Mouse (Mus musculus): ENCODE results near the gene Mansc4. TPM values are rescaled to one million over a fixed set of nuclear protein-coding genes. Genes with fewer than 3 reads are reported as not detected.
A peak's percentile ranks its signal among the peaks of the same experiment; 100 is the strongest.

The Mansc4 gene
- polyA plus RNA-seq, 1 experiment from 2014 or later = 0.88 TPM

GRCm38 (mm10) chr6:147064944-147065261, 21.9 kb downstream of the Mansc4 start:
- ATAC-seq (ENCODE audit: low FRiP score) = no peak
- Histone ChIP-seq H3K4me1 (no peaks in the 10 kb centered on the region), H3K27ac (no peak overlapping the region), H3K36me3 (peaks cover 55% of the 10 kb centered on the region), H3K9ac (no peak overlapping the region), H3K27me3 (no peaks in the 10 kb centered on the region), H3K4me3 (no peak overlapping the region), H3K4me2 (replicated peaks) (no peak overlapping the region), H3K9me3 (replicated peaks) (no peaks in the 10 kb centered on the region)
- 91% methylated on average over 6 of the region's 6 CpGs for WGBS

- 93% methylated on average over 10 of the region's 10 CpGs for WGBS
- Histone ChIP-seq H3K4me1 (no peaks in the 10 kb centered on the region), H3K36me3 (peaks cover 55% of the 10 kb centered on the region), H3K27me3 (no peaks in the 10 kb centered on the region), H3K4me2 (replicated peaks) (no peak overlapping the region), H3K9ac (no peak overlapping the region), H3K9me3 (replicated peaks) (no peaks in the 10 kb centered on the region), H3K4me3 (no peak overlapping the region), H3K27ac (no peak overlapping the region)
- ATAC-seq (ENCODE audit: low FRiP score) = no peak
Observed at GRCm38 (mm10) chr6:147064226-147064943, 22.4 kb downstream of the Mansc4 start.

- Histone ChIP-seq H3K4me2 (replicated peaks) (no peak overlapping the region), H3K36me3 (peaks cover 59% of the 10 kb centered on the region), H3K27me3 (no peaks in the 10 kb centered on the region), H3K9me3 (replicated peaks) (no peaks in the 10 kb centered on the region), H3K4me3 (no peak overlapping the region), H3K9ac (no peak overlapping the region), H3K27ac (no peak overlapping the region), H3K4me1 (no peaks in the 10 kb centered on the region)
- WGBS = 85% methylated on average over 7 of the region's 7 CpGs
- ATAC-seq (ENCODE audit: low FRiP score) = no peak
Observed at GRCm38 (mm10) chr6:147062694-147063093, 24.1 kb downstream of the Mansc4 start.

GRCm38 (mm10) chr6:147062034-147062433, 24.8 kb downstream of the Mansc4 start:
- Histone ChIP-seq H3K4me1 (no peaks in the 10 kb centered on the region), H3K27me3 (no peaks in the 10 kb centered on the region), H3K36me3 (peaks cover 56% of the 10 kb centered on the region), H3K9ac (no peak overlapping the region), H3K27ac (no peak overlapping the region), H3K4me2 (replicated peaks) (no peak overlapping the region), H3K4me3 (no peak overlapping the region), H3K9me3 (replicated peaks) (no peaks in the 10 kb centered on the region)
- ATAC-seq (ENCODE audit: low FRiP score) = no peak
- WGBS = 71% methylated on average over 7 of the region's 7 CpGs

DNA sequence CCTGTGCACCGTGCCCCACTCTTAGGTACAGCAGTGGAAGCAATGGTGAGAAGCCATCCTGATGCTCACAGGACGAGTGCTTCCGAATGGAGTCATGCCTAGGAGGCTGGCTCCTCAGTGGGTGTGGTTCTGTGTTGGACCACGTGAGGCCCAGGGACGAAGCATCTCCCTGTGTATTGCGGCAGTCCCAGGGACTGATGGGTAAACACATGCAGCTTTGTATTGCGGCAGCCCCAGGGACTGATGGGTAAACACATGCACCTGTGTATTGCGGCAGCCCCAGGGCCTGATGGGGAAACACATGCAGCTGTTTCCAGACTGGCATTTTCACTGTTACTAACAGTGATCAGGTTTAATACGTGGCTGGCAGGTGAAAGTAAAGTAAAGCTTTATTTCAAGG, 25.2 kb downstream of the Mansc4 start:
- WGBS = 86% methylated on average over 9 of the region's 9 CpGs
- Histone ChIP-seq H3K4me2 (replicated peaks) (no peak overlapping the region), H3K4me1 (no peaks in the 10 kb centered on the region), H3K9ac (no peak overlapping the region), H3K36me3 (peaks cover 55% of the 10 kb centered on the region), H3K27me3 (no peaks in the 10 kb centered on the region), H3K9me3 (replicated peaks) (no peaks in the 10 kb centered on the region), H3K27ac (no peak overlapping the region), H3K4me3 (no peak overlapping the region)
- 0 out of 2 replicates have a peak, but pooled peaks have one; percentile 13 for ATAC-seq (ENCODE audit: low FRiP score)

GRCm38 (mm10) chr6:147059326-147059725, 27.5 kb downstream of the Mansc4 start:
- peaks cover 54% of the 10 kb centered on the region for H3K36me3 ChIP-seq
- no peaks in the 10 kb centered on the region for H3K4me1 ChIP-seq
- H3K27ac ChIP-seq = no peak overlapping the region
- no peaks in the 10 kb centered on the region for H3K27me3 ChIP-seq
- H3K4me2 ChIP-seq (replicated peaks) = no peak overlapping the region
- WGBS = 65% methylated on average over 7 of the region's 7 CpGs
- H3K9me3 ChIP-seq (replicated peaks) = no peaks in the 10 kb centered on the region
- no peak overlapping the region for H3K9ac ChIP-seq
- H3K4me3 ChIP-seq = no peak overlapping the region
- no peak for ATAC-seq (ENCODE audit: low FRiP score)

- H3K36me3 ChIP-seq = peaks cover 59% of the 10 kb centered on the region
- no peak for ATAC-seq (ENCODE audit: low FRiP score)
- H3K4me1 ChIP-seq = no peaks in the 10 kb centered on the region
- no peaks in the 10 kb centered on the region for H3K9me3 ChIP-seq (replicated peaks)
- no peak overlapping the region for H3K27ac ChIP-seq
- H3K4me3 ChIP-seq = no peak overlapping the region
- H3K27me3 ChIP-seq = no peaks in the 10 kb centered on the region
- 93% methylated on average over 10 of the region's 10 CpGs for WGBS
- H3K9ac ChIP-seq = no peak overlapping the region
- H3K4me2 ChIP-seq (replicated peaks) = no peak overlapping the region
Observed at GRCm38 (mm10) chr6:147055374-147055977, 31.4 kb downstream of the Mansc4 start.

DNA sequence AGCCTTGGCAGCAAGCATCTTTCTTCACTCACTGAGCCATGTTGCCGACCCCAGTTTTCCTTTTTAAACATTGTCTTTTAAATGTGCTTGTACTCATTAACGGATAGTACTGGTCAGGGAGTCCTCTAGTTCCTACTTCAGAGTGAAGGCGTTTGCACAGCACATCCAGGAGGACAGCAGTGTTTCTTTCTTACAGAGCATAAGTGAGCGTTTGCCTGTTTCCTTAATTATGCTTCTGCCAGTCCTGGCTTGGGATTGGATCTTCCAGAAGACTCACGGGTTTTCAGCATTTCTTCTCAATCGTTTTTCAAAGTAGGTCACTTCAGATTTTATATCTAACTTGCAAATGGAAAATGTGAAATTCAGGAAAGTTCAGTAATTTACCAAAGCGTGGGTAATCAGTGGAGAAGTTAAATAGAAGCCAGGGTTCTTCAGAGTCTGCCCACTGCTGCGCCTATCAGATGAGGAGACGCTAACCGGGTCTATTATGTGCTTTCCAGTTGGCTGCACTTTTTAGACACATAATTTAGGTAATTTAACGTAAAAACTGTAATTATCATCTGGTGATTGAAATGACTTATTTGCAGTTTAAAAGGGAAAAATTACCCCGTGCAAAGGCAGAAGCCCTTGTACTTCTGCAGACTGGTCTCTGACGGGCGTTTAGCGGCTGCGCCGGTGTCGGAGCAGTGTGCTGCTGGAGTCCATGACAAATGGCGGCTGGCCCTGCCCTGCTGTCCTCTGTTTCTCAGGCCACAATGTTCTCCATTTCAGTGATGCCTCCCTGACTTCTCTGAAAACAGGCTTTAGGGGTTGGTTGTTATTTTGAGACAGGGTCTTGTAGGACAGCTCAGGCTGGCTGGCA, 32.8 kb downstream of the Mansc4 start:
- no peak overlapping the region for H3K4me2 ChIP-seq (replicated peaks)
- H3K4me1 ChIP-seq = no peaks in the 10 kb centered on the region
- no peak for ATAC-seq (ENCODE audit: low FRiP score)
- H3K4me3 ChIP-seq = no peak overlapping the region
- H3K36me3 ChIP-seq = peaks cover 69% of the 10 kb centered on the region
- no peaks in the 10 kb centered on the region for H3K27me3 ChIP-seq
- 84% methylated on average over 19 of the region's 19 CpGs for WGBS
- H3K27ac ChIP-seq = no peak overlapping the region
- H3K9me3 ChIP-seq (replicated peaks) = no peaks in the 10 kb centered on the region
- no peak overlapping the region for H3K9ac ChIP-seq

GRCm38 (mm10) chr6:147052440-147052839, 34.4 kb downstream of the Mansc4 start:
- H3K9me3 ChIP-seq (replicated peaks) = no peaks in the 10 kb centered on the region
- no peak overlapping the region for H3K4me3 ChIP-seq
- H3K9ac ChIP-seq = no peak overlapping the region
- ATAC-seq (ENCODE audit: low FRiP score) = no peak
- no peak overlapping the region for H3K27ac ChIP-seq
- H3K36me3 ChIP-seq = peaks cover 77% of the 10 kb centered on the region
- WGBS = 90% methylated on average over 9 of the region's 9 CpGs
- no peaks in the 10 kb centered on the region for H3K27me3 ChIP-seq
- no peaks in the 10 kb centered on the region for H3K4me1 ChIP-seq
- no peak overlapping the region for H3K4me2 ChIP-seq (replicated peaks)

DNA sequence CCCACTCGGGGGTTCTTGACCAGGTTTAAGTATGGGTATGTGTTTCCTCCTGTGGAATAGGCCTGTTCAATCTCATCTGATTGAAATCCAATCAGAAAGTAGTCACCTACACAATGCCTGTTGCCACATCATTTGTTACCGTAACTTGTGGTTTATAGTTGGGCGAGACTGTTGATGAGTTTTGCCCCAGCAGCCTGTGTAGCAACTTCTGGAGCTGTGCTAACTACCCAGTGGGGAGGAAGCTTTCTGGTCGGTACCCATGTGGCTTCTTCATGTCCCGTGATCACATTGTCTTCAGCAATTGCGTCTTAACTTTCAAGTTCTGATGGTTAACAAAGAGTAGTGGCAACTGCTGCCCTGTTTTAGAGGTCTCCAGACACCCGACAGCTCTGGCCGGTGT, 35.2 kb downstream of the Mansc4 start:
- Histone ChIP-seq H3K9ac (no peak overlapping the region), H3K27me3 (no peaks in the 10 kb centered on the region), H3K4me1 (no peaks in the 10 kb centered on the region), H3K36me3 (peaks cover 79% of the 10 kb centered on the region), H3K4me2 (replicated peaks) (no peak overlapping the region), H3K9me3 (replicated peaks) (no peaks in the 10 kb centered on the region), H3K4me3 (no peak overlapping the region), H3K27ac (no peak overlapping the region)
- 92% methylated on average over 8 of the region's 8 CpGs for WGBS
- no peak for ATAC-seq (ENCODE audit: low FRiP score)

DNA sequence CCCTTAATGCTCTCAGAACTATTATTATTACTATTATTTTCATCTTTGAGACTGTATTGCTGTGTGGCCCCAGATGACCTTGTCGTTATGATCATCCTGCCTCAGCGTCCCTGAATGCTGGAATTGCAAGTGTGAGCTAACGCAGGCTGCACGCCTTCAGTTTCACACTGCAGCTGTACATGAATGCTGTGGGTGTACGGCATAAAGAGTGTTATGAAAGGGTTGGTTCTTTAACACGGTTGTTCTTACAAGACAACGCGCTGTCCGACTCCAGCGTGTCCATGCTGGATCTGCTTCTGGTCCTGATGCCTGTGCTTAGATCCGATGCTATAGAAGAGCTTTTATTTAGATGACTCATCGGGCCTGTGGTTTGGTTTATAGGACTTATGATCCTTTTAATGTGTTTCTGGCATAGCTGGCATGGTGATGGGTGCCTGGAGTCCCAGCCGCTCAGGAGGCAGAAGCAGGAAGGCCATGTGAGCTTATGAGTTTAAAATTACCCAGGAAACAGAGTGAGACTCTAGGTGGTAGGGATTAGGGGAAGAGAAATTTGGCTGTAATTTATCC, 37.5 kb downstream of the Mansc4 start:
- no peak overlapping the region for H3K9ac ChIP-seq
- H3K27ac ChIP-seq = no peak overlapping the region
- no peaks in the 10 kb centered on the region for H3K27me3 ChIP-seq
- H3K4me2 ChIP-seq (replicated peaks) = no peak overlapping the region
- no peak for ATAC-seq (ENCODE audit: low FRiP score)
- no peak overlapping the region for H3K4me3 ChIP-seq
- no peaks in the 10 kb centered on the region for H3K9me3 ChIP-seq (replicated peaks)
- H3K36me3 ChIP-seq = peaks cover 69% of the 10 kb centered on the region
- H3K4me1 ChIP-seq = peaks cover 5% of the 10 kb centered on the region
- WGBS = 96% methylated on average over 13 of the region's 13 CpGs

GRCm38 (mm10) chr6:147043633-147044032, 43.2 kb downstream of the Mansc4 start:
- ATAC-seq (ENCODE audit: low FRiP score) = no peak
- Histone ChIP-seq H3K4me1 (peaks cover 21% of the 10 kb centered on the region), H3K9ac (peak overlapping the region; percentile 86), H3K27ac (no peak overlapping the region), H3K27me3 (0 out of 2 replicates have a peak, but pooled peaks cover 5% of the 10 kb centered on the region), H3K36me3 (peaks cover 25% of the 10 kb centered on the region), H3K4me3 (peak overlapping the region; percentile 91), H3K9me3 (replicated peaks) (no peaks in the 10 kb centered on the region), H3K4me2 (replicated peaks) (peak overlapping the region; percentile 66)
- 59% methylated on average over 7 of the region's 7 CpGs for WGBS

Data from hindbrain, embryonic 12.5 days (tissue).